Mouse (Mus musculus): ENCODE measurements around the gene Cox17.

Cox17 gene

GRCm38 (mm10) chr16:38370633-38371374 is 24.0 kb downstream of the Cox17 start:
- no peak for DNase-seq (ENCODE audit: extremely low spot score, low read depth, low spot score)

GRCm38 (mm10) chr16:38371705-38372296 is 25.0 kb downstream of the Cox17 start:
- DNase-seq (ENCODE audit: extremely low spot score, low read depth, low spot score) = no peak

- DNase-seq (ENCODE audit: extremely low spot score, low read depth, low spot score) = no peak
These were observed 26.1 kb downstream of the Cox17 start for GRCm38 (mm10) chr16:38372876-38373275.

GRCm38 (mm10) chr16:38373439-38373838 is 26.6 kb downstream of the Cox17 start:
- DNase-seq (ENCODE audit: extremely low spot score, low read depth, low spot score) = no peak

GRCm38 (mm10) chr16:38373941-38374340 is 27.1 kb downstream of the Cox17 start:
- DNase-seq (ENCODE audit: extremely low spot score, low read depth, low spot score) = no peak

- DNase-seq (ENCODE audit: extremely low spot score, low read depth, low spot score) = no peak
These were observed 27.8 kb downstream of the Cox17 start for GRCm38 (mm10) chr16:38374379-38375140.

GRCm38 (mm10) chr16:38375182-38375581 is 28.4 kb downstream of the Cox17 start:
- DNase-seq (ENCODE audit: extremely low spot score, low read depth, low spot score) = no peak

GRCm38 (mm10) chr16:38376163-38376840 is 29.5 kb downstream of the Cox17 start:
- DNase-seq (ENCODE audit: extremely low spot score, low read depth, low spot score) = no peak

- DNase-seq (ENCODE audit: extremely low spot score, low read depth, low spot score) = no peak
These were observed 30.1 kb downstream of the Cox17 start for GRCm38 (mm10) chr16:38376841-38377249.

- DNase-seq (ENCODE audit: extremely low spot score, low read depth, low spot score) = no peak
These were observed 30.8 kb downstream of the Cox17 start for GRCm38 (mm10) chr16:38377546-38377945.

GRCm38 (mm10) chr16:38378591-38378990 is 31.8 kb downstream of the Cox17 start:
- no peak for DNase-seq (ENCODE audit: extremely low spot score, low read depth, low spot score)

GRCm38 (mm10) chr16:38379088-38379487 is 32.3 kb downstream of the Cox17 start:
- no peak for DNase-seq (ENCODE audit: extremely low spot score, low read depth, low spot score)

GRCm38 (mm10) chr16:38379493-38379892 is 32.7 kb downstream of the Cox17 start:
- DNase-seq (ENCODE audit: extremely low spot score, low read depth, low spot score) = no peak

- no peak for DNase-seq (ENCODE audit: extremely low spot score, low read depth, low spot score)
These were observed 33.1 kb downstream of the Cox17 start for GRCm38 (mm10) chr16:38379926-38380325.

GRCm38 (mm10) chr16:38383683-38384082 is 36.9 kb downstream of the Cox17 start:
- DNase-seq (ENCODE audit: extremely low spot score, low read depth, low spot score) = no peak

GRCm38 (mm10) chr16:38385184-38385634 is 38.4 kb downstream of the Cox17 start:
- DNase-seq (ENCODE audit: extremely low spot score, low read depth, low spot score) = no peak

GRCm38 (mm10) chr16:38385700-38386099 is 38.9 kb downstream of the Cox17 start:
- no peak for DNase-seq (ENCODE audit: extremely low spot score, low read depth, low spot score)

- no peak for DNase-seq (ENCODE audit: extremely low spot score, low read depth, low spot score)
These were observed 40.6 kb downstream of the Cox17 start for GRCm38 (mm10) chr16:38387389-38387788.

GRCm38 (mm10) chr16:38388757-38389156 is 42.0 kb downstream of the Cox17 start:
- no peak for DNase-seq (ENCODE audit: extremely low spot score, low read depth, low spot score)

GRCm38 (mm10) chr16:38389284-38389893 is 42.6 kb downstream of the Cox17 start:
- DNase-seq (ENCODE audit: extremely low spot score, low read depth, low spot score) = no peak

GRCm38 (mm10) chr16:38390322-38390721 is 43.5 kb downstream of the Cox17 start:
- DNase-seq (ENCODE audit: extremely low spot score, low read depth, low spot score) = no peak
